Mouse (Mus musculus) forebrain, embryonic 10.5 days (tissue): Measurements from ENCODE around the gene Pus10. TPM values are rescaled to one million over a fixed set of nuclear protein-coding genes. Genes with fewer than 3 reads are reported as not detected.
"Not testable (repeated sequence)": the region's sequence is repeated elsewhere in the genome, so short reads cannot be mapped to it uniquely, and the experiment has no call there.

ENCODE experiments used
- DNase-seq: peaks from one replicate; pipeline ENCODE4 v3.0.0-alpha.2; 2017; ENCODE audit warnings: low spot score; ENCODE audit errors: extremely low spot score
- H3K27ac ChIP-seq: fragments of 300-500 bp; sonication (generic); 2 replicates; pipeline ENCODE4 v1.5.1; 2016; ENCODE audit warnings: mild to moderate bottlenecking
- H3K27me3 ChIP-seq: fragments of 300-500 bp; sonication (generic); 2 replicates; pipeline ENCODE4 v1.6.1; 2016; ENCODE audit warnings: mild to moderate bottlenecking; ENCODE audit not compliant: poor library complexity, severe bottlenecking
- H3K36me3 ChIP-seq: fragments of 300-500 bp; sonication (generic); replicated peaks from 2 replicates; pipeline ENCODE4 v1.6.1; 2016; ENCODE audit warnings: mild to moderate bottlenecking, moderate library complexity
- H3K4me1 ChIP-seq: fragments of 300-500 bp; sonication (generic); 2 replicates; pipeline ENCODE4 v1.6.1; 2016
- H3K4me3 ChIP-seq: fragments of 300-500 bp; sonication (generic); 2 replicates; pipeline ENCODE4 v1.5.1; 2016; ENCODE audit warnings: mild to moderate bottlenecking, moderate library complexity
- H3K9me3 ChIP-seq: fragments of 300-500 bp; sonication (generic); 2 replicates; pipeline ENCODE4 v1.6.1; 2016; ENCODE audit warnings: mild to moderate bottlenecking, moderate library complexity
- WGBS: fragments of 180-500 bp; shearing (Covaris S2); methylation state at CpG from one replicate; pipeline ENCODE4 v1.1.7; 2016; 5-methylcytosine and 5-hydroxymethylcytosine counted together
- polyA plus RNA-seq: library from polyadenylated mRNA; unstranded; fragments of >200 nt; fragmentation: Nextera tagmentation; extraction: Ambion mirVana; gene quantifications from 2 replicates; pipeline ENCODE4 v1.2.1, GENCODE M21; 2016

Pus10 gene
- polyA plus RNA-seq, 1 experiment from 2014 or later = 26.1 TPM

GRCm38 (mm10) chr11:23740895-23741294 is 75.4 kb downstream of the Pus10 start:
- H3K36me3 ChIP-seq = no peaks in the 10 kb centered on the region
- WGBS = 86% methylated on average over 4 of the region's 4 CpGs
- H3K9me3 ChIP-seq = no peaks in the 10 kb centered on the region

DNA sequence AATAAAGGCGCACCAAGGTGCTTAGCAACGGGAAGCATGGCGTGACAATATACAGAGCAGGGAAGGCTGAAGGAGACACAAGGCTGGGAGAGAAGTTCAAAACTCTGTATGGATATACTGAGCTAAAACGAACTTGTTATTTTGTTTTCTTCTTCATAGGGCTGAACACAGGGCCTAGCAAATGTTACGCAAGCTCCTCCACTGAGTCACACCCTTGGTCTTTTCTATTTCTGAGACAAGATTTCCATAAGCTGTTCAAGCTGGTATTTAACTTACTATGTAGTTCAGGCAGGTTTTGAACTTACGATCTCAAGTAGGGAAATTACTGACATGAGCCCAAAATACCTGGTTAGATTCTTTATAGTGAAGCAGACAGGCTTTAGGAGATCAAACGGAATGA is 75.9 kb downstream of the Pus10 start:
- no peaks in the 10 kb centered on the region for H3K9me3 ChIP-seq
- 96% methylated on average over 7 of the region's 7 CpGs for WGBS
- no peak overlapping the region for H3K4me3 ChIP-seq
- no peaks in the 10 kb centered on the region for H3K36me3 ChIP-seq
- H3K27me3 ChIP-seq = no peaks in the 10 kb centered on the region
- H3K27ac ChIP-seq = no peak overlapping the region
- H3K4me1 ChIP-seq = no peaks in the 10 kb centered on the region
- no peak for DNase-seq

More at GRCm38 (mm10) chr11:23740895-23741294, 75.4 kb downstream of the Pus10 start:
- no peak overlapping the region for H3K27ac ChIP-seq
- no peak for DNase-seq
- no peaks in the 10 kb centered on the region for H3K4me1 ChIP-seq
- no peak overlapping the region for H3K4me3 ChIP-seq
- no peaks in the 10 kb centered on the region for H3K27me3 ChIP-seq

GRCm38 (mm10) chr11:23744352-23744751 is 78.9 kb downstream of the Pus10 start:
- no peak for DNase-seq
- 95% methylated on average over 3 of the region's 3 CpGs for WGBS
- H3K9me3 ChIP-seq = no peaks in the 10 kb centered on the region
- no peak overlapping the region for H3K27ac ChIP-seq
- H3K27me3 ChIP-seq = no peaks in the 10 kb centered on the region
- H3K36me3 ChIP-seq = no peaks in the 10 kb centered on the region
- H3K4me1 ChIP-seq = no peaks in the 10 kb centered on the region
- no peak overlapping the region for H3K4me3 ChIP-seq

DNA sequence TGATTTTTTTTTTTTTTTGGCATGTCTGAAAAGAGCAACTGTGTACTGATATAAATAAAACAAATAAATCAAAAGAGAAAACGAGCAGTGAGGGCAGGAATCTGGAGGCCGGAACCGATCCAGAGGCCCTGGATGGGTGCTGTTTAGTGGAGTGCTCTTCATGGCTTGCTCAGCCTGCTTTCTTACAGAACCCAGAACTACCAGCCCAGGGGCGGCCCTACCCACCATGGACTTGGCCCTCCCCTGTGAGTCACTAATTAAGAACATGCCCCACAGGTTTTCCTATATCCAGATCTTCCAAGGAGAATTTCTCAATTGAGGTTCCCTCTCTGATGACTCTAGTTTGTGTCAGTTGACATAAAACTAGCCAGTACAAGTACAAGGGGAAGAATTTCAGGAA is 80.6 kb downstream of the Pus10 start:
- no peaks in the 10 kb centered on the region for H3K9me3 ChIP-seq
- H3K36me3 ChIP-seq = no peaks in the 10 kb centered on the region
- H3K4me3 ChIP-seq = no peak overlapping the region
- 78% methylated on average over 4 of the region's 4 CpGs for WGBS
- H3K27ac ChIP-seq = no peak overlapping the region
- DNase-seq = no peak
- no peaks in the 10 kb centered on the region for H3K4me1 ChIP-seq
- no peaks in the 10 kb centered on the region for H3K27me3 ChIP-seq

DNA sequence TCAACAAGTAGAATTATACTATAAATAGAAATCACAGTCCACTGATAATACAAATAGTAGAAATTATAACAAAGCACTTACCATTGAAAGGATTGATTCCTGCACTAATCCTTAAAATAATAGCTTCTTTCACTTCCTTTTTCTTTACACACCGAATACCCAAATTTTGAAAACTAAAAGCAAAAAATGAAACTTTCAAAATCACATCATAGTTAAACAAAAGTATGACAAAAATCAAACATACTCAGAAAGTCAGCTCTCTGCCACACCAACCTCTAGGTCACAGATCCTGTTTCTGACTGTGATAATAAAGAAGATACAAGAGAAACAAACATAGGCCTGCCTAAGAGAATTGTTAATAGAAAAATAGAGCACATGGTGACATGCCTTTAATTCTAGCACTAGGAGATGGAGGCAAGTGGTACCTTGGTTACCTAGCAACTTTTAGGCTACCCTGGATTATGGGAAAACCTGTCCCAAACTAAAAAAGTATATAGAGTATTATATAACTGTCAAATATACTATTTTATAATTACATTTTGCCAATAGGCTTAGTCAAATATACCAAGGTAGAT is 87.7 kb downstream of the Pus10 start:
- 86% methylated on average over 1 of the region's 1 CpGs for WGBS
- no peaks in the 10 kb centered on the region for H3K4me1 ChIP-seq
- H3K27ac ChIP-seq = no peak overlapping the region
- H3K4me3 ChIP-seq = no peak overlapping the region
- DNase-seq = no peak
- H3K9me3 ChIP-seq = no peaks in the 10 kb centered on the region
- H3K27me3 ChIP-seq = no peaks in the 10 kb centered on the region
- no peaks in the 10 kb centered on the region for H3K36me3 ChIP-seq

GRCm38 (mm10) chr11:23754329-23754728 is 88.9 kb downstream of the Pus10 start:
- no peak for DNase-seq
- Histone ChIP-seq H3K36me3 (no peaks in the 10 kb centered on the region), H3K4me1 (no peaks in the 10 kb centered on the region), H3K27ac (no peak overlapping the region), H3K4me3 (no peak overlapping the region), H3K27me3 (no peaks in the 10 kb centered on the region), H3K9me3 (no peaks in the 10 kb centered on the region)

DNA sequence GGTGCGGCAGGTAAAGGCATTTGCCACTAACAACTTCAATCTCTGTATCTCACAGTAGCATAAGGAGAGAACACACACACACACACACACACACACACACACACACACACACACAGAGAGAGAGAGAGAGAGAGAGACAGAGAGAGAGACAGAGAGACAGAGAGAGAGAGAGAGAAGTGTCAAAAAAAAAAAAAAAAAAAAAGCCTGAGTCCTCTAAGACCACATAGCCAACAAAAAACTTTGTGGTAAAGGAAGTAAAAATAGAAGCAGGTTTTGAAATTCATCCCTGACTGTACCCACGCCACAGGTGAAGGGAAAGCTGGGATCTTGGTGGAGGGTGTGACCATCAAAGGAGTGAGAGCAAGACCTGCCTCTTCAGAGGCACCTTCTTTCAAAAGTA is 92.7 kb downstream of the Pus10 start:
- H3K36me3 ChIP-seq = no peaks in the 10 kb centered on the region
- H3K27ac ChIP-seq = no peak overlapping the region
- no peaks in the 10 kb centered on the region for H3K9me3 ChIP-seq
- WGBS = 82% methylated on average over 2 of the region's 2 CpGs
- DNase-seq = no peak
- H3K27me3 ChIP-seq = no peaks in the 10 kb centered on the region
- no peak overlapping the region for H3K4me3 ChIP-seq
- no peaks in the 10 kb centered on the region for H3K4me1 ChIP-seq

DNA sequence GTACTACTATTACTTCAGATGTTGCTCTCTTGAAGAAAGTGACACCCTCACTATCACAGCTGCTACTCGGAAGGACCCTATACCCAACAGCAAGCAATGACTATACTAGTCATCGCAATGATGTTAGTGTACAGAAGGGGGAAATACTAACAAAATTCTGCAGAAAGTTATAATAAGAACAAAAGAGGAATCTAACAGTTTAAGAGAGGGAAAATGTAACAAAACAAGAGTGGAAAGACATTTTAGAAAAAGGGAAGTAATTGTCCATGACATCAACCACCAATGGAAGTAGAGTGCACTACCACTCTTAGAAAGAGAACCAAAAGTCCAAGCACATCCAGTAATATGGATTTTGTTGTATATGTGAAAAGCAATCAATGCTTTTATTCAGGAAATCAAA is 97.2 kb downstream of the Pus10 start:
- H3K27me3 ChIP-seq = no peaks in the 10 kb centered on the region
- no peaks in the 10 kb centered on the region for H3K9me3 ChIP-seq
- H3K4me3 ChIP-seq = no peak overlapping the region
- no peaks in the 10 kb centered on the region for H3K4me1 ChIP-seq
- WGBS = 90% methylated on average over 2 of the region's 2 CpGs
- DNase-seq = no peak
- no peak overlapping the region for H3K27ac ChIP-seq
- no peaks in the 10 kb centered on the region for H3K36me3 ChIP-seq

DNA sequence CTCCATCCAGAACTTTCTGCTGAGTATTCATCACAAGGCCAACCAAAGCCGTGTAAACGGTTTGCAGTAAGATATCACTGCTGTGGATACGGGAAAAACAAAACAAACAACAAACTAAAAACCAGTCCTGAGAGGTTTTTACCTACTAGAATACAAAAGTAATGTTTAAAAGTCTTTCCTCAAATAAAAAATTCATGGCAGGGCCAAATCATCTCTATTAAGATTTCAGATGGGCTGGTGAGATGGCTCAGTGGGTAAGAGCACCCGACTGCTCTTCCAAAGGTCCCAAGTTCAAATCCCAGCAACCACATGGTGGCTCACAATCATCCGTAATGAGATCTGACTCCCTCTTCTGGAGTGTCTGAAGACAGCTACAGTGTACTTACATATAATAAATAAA is 101.9 kb downstream of the Pus10 start:
- H3K9me3 ChIP-seq, H3K27ac ChIP-seq, H3K4me3 ChIP-seq, H3K36me3 ChIP-seq, DNase-seq: not testable (repeated sequence)
- Histone ChIP-seq H3K27me3 (peaks cover 28% of the 10 kb centered on the region), H3K4me1 (peaks cover 12% of the 10 kb centered on the region)
- 82% methylated on average over 5 of the region's 5 CpGs for WGBS

DNA sequence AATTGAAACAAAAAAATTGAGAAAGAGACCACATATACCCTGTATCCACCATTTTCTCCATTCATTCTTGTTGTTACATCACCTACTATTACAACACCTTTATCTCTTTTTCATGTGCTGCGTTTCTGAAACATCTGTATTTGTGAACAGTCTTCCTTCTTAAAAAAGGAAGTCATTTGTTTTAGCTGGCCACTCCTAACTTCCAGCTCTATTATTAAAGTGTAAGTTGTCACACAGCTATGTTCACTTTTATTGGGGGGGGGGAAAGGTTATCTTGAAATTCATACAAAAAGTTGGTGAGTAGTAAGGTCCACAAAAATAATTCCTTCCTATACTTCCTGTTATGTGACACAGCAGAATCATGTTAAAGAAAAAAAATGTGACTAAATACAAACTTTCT is 102.5 kb downstream of the Pus10 start:
- peaks cover 34% of the 10 kb centered on the region for H3K27me3 ChIP-seq
- no peak overlapping the region for H3K27ac ChIP-seq
- H3K4me3 ChIP-seq = no peak overlapping the region
- no peaks in the 10 kb centered on the region for H3K36me3 ChIP-seq
- no peak for DNase-seq
- H3K9me3 ChIP-seq = no peaks in the 10 kb centered on the region
- peaks cover 12% of the 10 kb centered on the region for H3K4me1 ChIP-seq
- 86% methylated on average over 1 of the region's 1 CpGs for WGBS

DNA sequence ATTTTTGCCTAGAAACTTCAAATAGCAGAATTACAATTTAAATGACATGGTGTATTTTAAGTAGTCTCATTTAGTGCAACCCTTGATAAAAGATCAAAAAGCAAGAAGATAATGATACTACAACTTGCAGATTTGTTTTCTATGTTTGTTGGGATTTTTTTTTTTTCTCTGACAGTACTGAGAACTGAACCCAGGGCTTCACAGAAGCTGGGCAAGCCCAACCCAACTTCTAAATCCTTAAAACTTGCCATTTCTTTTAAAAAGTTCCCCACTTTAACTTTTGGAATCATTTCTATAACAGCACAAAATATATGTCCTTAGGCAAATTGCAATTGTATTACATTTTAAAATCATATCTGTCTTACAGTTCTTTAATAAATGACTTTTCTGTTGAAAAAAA is 103.6 kb downstream of the Pus10 start:
- Histone ChIP-seq H3K27me3 (peaks cover 45% of the 10 kb centered on the region), H3K4me3 (no peak overlapping the region), H3K27ac (no peak overlapping the region), H3K36me3 (no peaks in the 10 kb centered on the region), H3K9me3 (no peaks in the 10 kb centered on the region; the same call in 1 of the 2 replicates), H3K4me1 (peaks cover 12% of the 10 kb centered on the region)
- DNase-seq = no peak

- Histone ChIP-seq H3K36me3 (no peaks in the 10 kb centered on the region), H3K9me3 (no peaks in the 10 kb centered on the region; the same call in 1 of the 2 replicates), H3K4me1 (peaks cover 12% of the 10 kb centered on the region), H3K27me3 (peaks cover 45% of the 10 kb centered on the region), H3K27ac (peak overlapping the region; percentile 93), H3K4me3 (peak overlapping the region; percentile 82)
- peak; percentile 15 for DNase-seq
- WGBS = under 1% methylated on average over 25 of the region's 25 CpGs
Observed at GRCm38 (mm10) chr11:23769686-23770509, 104.4 kb downstream of the Pus10 start.

- Histone ChIP-seq H3K27me3 (peaks cover 45% of the 10 kb centered on the region), H3K9me3 (no peaks in the 10 kb centered on the region; the same call in 1 of the 2 replicates), H3K36me3 (no peaks in the 10 kb centered on the region), H3K4me1 (peaks cover 12% of the 10 kb centered on the region), H3K27ac (peak overlapping the region; percentile 93), H3K4me3 (peak overlapping the region; percentile 82)
- peak; percentile 85 for DNase-seq
- under 1% methylated on average over 24 of the region's 24 CpGs for WGBS
Observed at GRCm38 (mm10) chr11:23770510-23770759, 105.0 kb downstream of the Pus10 start.
